Mouse (Mus musculus): ENCODE results near the gene Cars2.
"Not testable (repeated sequence)": the region's sequence is repeated elsewhere in the genome, so short reads cannot be mapped to it uniquely, and the experiment has no call there.

Cars2 gene

DNA sequence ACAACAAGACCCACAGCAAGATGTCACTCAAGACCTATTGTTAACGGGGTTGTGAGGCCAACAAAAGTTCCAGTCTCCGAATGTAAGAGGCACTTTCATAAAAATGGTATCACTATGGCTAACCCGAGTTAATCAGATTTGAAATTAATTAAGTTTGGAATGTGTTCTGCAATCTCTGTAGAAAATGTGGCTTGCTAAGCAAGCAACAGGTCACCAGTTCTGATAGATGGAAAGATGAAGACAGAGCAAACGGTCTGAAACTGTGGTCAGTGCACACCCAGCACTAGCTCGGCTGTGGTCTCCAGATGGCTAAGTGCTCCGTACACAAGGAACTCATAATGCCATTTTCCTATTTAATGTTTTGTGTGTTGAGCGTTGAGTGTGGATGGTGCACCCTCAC, 79.9 kb downstream of the Cars2 start:
- no peak for DNase-seq

DNA sequence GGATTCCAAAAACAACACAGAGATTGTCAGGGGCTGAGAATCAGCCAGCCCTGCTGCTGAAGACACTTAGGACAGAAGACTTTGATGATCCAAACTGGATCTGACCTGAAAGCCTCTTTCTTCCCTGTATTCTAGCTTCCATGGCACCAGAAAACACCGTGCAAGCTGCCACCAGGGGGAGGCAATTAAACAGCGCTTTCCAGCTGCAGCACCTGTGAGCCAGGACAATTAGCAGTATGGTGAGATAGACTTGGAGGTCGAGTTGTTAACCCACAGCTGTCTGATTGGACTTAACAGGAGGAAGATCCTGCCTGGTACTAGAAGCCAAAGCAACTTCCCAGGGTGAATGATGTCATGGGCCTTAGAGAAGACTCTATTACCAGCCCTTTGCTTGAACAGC, 81.5 kb downstream of the Cars2 start:
- peak; percentile 37 to 41 for DNase-seq

GRCm38 (mm10) chr8:11466528-11466927, 84.1 kb downstream of the Cars2 start:
- not testable (repeated sequence) for DNase-seq

DNA sequence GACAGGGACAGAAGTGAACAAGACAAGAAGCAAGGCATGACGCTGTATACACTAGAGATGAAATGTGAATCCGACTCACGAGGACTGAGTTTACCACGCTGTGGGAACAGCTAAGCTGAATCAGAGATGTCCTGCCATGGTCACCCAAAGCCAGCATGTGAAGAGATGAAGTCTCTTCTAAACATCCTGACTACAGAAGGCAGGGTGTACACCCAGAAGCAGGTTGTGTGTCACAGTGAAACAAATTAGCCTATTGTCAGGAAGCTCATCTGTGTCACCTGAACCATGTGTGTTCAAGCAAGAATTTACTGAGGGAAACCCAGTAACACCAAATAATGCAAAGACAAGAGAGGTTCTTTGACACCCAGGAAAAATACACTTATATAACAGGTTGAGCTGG, 85.0 kb downstream of the Cars2 start:
- no peak for DNase-seq

DNA sequence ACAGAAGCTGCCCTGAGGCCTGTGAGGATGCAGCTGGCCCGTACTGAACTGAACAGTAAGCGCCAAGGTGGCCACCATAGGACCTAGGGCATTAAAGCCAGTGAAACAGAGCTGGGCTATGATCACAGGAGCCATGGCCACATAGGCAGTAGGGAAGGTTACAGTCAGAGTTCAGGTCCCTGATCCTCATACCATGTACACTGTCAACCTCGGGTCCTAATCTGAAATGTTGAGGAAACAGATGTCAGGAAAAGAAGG, 85.9 kb downstream of the Cars2 start:
- no peak for DNase-seq
